Mouse (Mus musculus): ENCODE results near the gene Cacng8.

DNA sequence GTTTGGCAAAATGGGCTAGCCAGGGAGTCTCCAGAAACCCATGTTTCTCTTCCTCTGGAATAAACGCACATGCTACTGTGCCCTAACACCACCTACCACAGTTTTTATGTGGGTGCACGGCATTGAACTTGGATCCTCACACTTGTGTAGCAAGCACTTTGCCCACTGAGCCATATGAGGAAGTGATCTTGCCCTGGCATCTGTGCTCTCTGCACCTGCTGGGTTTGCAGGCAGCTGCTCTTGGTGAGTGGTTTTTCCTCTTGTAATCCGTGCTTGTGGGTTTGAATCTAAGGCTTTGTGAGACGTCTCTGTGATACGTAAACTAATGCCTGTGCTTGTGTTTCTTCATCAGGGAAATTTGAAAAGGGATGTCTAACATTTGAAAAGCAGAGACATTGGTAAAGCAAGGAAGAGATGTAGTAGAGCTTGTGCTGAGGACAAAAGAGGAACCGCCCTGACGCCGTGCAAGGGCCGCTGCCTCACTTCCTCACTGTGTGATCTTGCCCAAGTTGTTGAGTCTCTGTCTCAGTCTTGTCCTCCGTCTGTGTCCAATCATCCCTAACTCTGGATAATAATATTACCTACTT, 52.1 kb downstream of the Cacng8 start:
- no peak for TF ChIP-seq CTCF (IDR thresholded peaks at IDR 0.05; ENCODE audit: borderline replicate concordance, extremely low read depth, insufficient read depth, insufficient read length)
- no peak for TF ChIP-seq POLR2A (IDR thresholded peaks at IDR 0.05; ENCODE audit: borderline replicate concordance, extremely low read depth, insufficient read depth, insufficient read length, poor library complexity, severe bottlenecking)

All from brain, embryonic 14.5 days (tissue).